Mouse (Mus musculus) midbrain, embryonic 14.5 days (tissue): ENCODE measurements around the gene Shank1. TPM values are rescaled to one million over a fixed set of nuclear protein-coding genes. Genes with fewer than 3 reads are reported as not detected.

Source experiments
- ATAC-seq: fragments of 200-750 bp; cut with Nextera tagmentation; 2 replicates; pipeline ENCODE4 v1.8.0; 2017; ENCODE audit warnings: moderate number of reproducible peaks, moderate library complexity; ENCODE audit not compliant: low FRiP score, low TSS enrichment
- DNase-seq: peaks from one replicate; pipeline ENCODE4 v3.0.0-alpha.2; 2015
- H3K27ac ChIP-seq: fragments of 300-500 bp; sonication (generic); replicated peaks from 2 replicates; pipeline ENCODE4 v1.5.1; 2014; ENCODE audit warnings: mild to moderate bottlenecking, low read depth, low read length, moderate library complexity
- H3K27me3 ChIP-seq: fragments of 300-500 bp; sonication (generic); 2 replicates; pipeline ENCODE4 v1.6.1; 2014; ENCODE audit warnings: low read length, control low read depth, mixed read lengths; ENCODE audit not compliant: control insufficient read depth, insufficient read depth
- H3K36me3 ChIP-seq: fragments of 300-500 bp; sonication (generic); 2 replicates; pipeline ENCODE4 v1.6.1; 2014; ENCODE audit warnings: low read length, control low read depth; ENCODE audit not compliant: control insufficient read depth, insufficient read depth
- H3K4me1 ChIP-seq: fragments of 300-500 bp; sonication (generic); 2 replicates; pipeline ENCODE4 v1.6.1; 2014; ENCODE audit warnings: mild to moderate bottlenecking, antibody characterized with exemption, low read length, control low read depth; ENCODE audit not compliant: control insufficient read depth, insufficient read depth
- H3K4me2 ChIP-seq: fragments of 300-500 bp; sonication (generic); 2 replicates; pipeline ENCODE4 v1.6.1; 2014; ENCODE audit warnings: mild to moderate bottlenecking, low read length, moderate library complexity
- H3K4me3 ChIP-seq: fragments of 300-500 bp; sonication (generic); replicated peaks from 2 replicates; pipeline ENCODE4 v1.5.1; 2014; ENCODE audit warnings: low read depth, low read length
- H3K9ac ChIP-seq: fragments of 300-500 bp; sonication (generic); replicated peaks from 2 replicates; pipeline ENCODE4 v1.6.1; 2014; ENCODE audit warnings: mild to moderate bottlenecking, low read length, moderate library complexity
- H3K9me3 ChIP-seq: fragments of 300-500 bp; sonication (generic); 2 replicates; pipeline ENCODE4 v1.6.1; 2016; ENCODE audit warnings: low read length, control low read depth, mixed read lengths; ENCODE audit not compliant: control insufficient read depth
- WGBS: fragments of 180-500 bp; shearing (Covaris S2); extraction: QIAGEN DNeasy Blood & Tissue Kit; methylation state at CpG from one replicate; pipeline ENCODE4 v1.1.7; 2014; 5-methylcytosine and 5-hydroxymethylcytosine counted together
- polyA plus RNA-seq: library from polyadenylated mRNA; unstranded; fragments of >200 nt; fragmentation: Nextera tagmentation; extraction: Ambion mirVana; gene quantifications from 2 replicates; pipeline ENCODE4 v1.2.1, GENCODE M21; 2014

The Shank1 gene
- polyA plus RNA-seq, 1 experiment from 2014 or later, result 35.1 TPM

GRCm38 (mm10) chr7:44326614-44327013 is 16.6 kb downstream of the Shank1 start:
- ATAC-seq (no peak), DNase-seq (no peak)
- Histone ChIP-seq H3K36me3 (peaks cover 70% of the 10 kb centered on the region), H3K9ac (no peak overlapping the region), H3K4me3 (no peak overlapping the region), H3K4me1 (no peaks in the 10 kb centered on the region), H3K27ac (no peak overlapping the region), H3K9me3 (no peaks in the 10 kb centered on the region), H3K4me2 (no peak overlapping the region), H3K27me3 (no peaks in the 10 kb centered on the region)
- 73% methylated on average over 6 of the region's 6 CpGs for WGBS

GRCm38 (mm10) chr7:44332336-44332735 is 22.3 kb downstream of the Shank1 start:
- Histone ChIP-seq H3K9ac (no peak overlapping the region), H3K27ac (no peak overlapping the region), H3K27me3 (peaks cover 3% of the 10 kb centered on the region; the same call in 1 of the 2 replicates), H3K36me3 (peaks cover 32% of the 10 kb centered on the region), H3K9me3 (no peaks in the 10 kb centered on the region), H3K4me1 (peaks cover 4% of the 10 kb centered on the region), H3K4me2 (no peak overlapping the region), H3K4me3 (no peak overlapping the region)
- DNase-seq, result no peak
- WGBS, result 74% methylated on average over 3 of the region's 3 CpGs
- ATAC-seq, result no peak

- Histone ChIP-seq H3K4me1 (peaks cover 14% of the 10 kb centered on the region), H3K27ac (no peak overlapping the region), H3K27me3 (peaks cover 3% of the 10 kb centered on the region; the same call in 1 of the 2 replicates), H3K4me2 (no peak overlapping the region), H3K9ac (no peak overlapping the region), H3K36me3 (peaks cover 24% of the 10 kb centered on the region), H3K9me3 (no peaks in the 10 kb centered on the region), H3K4me3 (no peak overlapping the region)
- 76% methylated on average over 14 of the region's 14 CpGs for WGBS
- ATAC-seq (no peak), DNase-seq (no peak)
Observed at GRCm38 (mm10) chr7:44334139-44334538, 24.1 kb downstream of the Shank1 start.

- peak overlapping the region; percentile 68 for H3K4me3 ChIP-seq
- ATAC-seq (peak; percentile 78), DNase-seq (peak; percentile 88)
- peak overlapping the region; percentile 93 for H3K9ac ChIP-seq
- peak overlapping the region; percentile 93 for H3K4me2 ChIP-seq
- H3K9me3 ChIP-seq, result no peaks in the 10 kb centered on the region
- WGBS, result 4% methylated on average over 36 of the region's 40 CpGs
- peak overlapping the region; percentile 93 for H3K27ac ChIP-seq
- peaks cover 14% of the 10 kb centered on the region for H3K4me1 ChIP-seq
- H3K27me3 ChIP-seq, result peaks cover 3% of the 10 kb centered on the region; the same call in 1 of the 2 replicates
- peaks cover 15% of the 10 kb centered on the region for H3K36me3 ChIP-seq
Observed at GRCm38 (mm10) chr7:44335031-44335878, 25.2 kb downstream of the Shank1 start.

- peaks cover 3% of the 10 kb centered on the region; the same call in 1 of the 2 replicates for H3K27me3 ChIP-seq
- ATAC-seq (peak; percentile 67), DNase-seq (peak; percentile 79)
- 1% methylated on average over 45 of the region's 54 CpGs for WGBS
- peak overlapping the region; percentile 93 for H3K9ac ChIP-seq
- H3K4me3 ChIP-seq, result peak overlapping the region; percentile 68
- peaks cover 14% of the 10 kb centered on the region for H3K4me1 ChIP-seq
- peak overlapping the region; percentile 93 for H3K27ac ChIP-seq
- H3K36me3 ChIP-seq, result peaks cover 12% of the 10 kb centered on the region
- peak overlapping the region; percentile 93 for H3K4me2 ChIP-seq
- H3K9me3 ChIP-seq, result no peaks in the 10 kb centered on the region
Observed at GRCm38 (mm10) chr7:44336046-44337021, 26.3 kb downstream of the Shank1 start.

- Histone ChIP-seq H3K4me1 (peaks cover 14% of the 10 kb centered on the region), H3K27ac (peak overlapping the region; percentile 93), H3K4me3 (peak overlapping the region; percentile 68), H3K4me2 (peak overlapping the region; percentile 93), H3K27me3 (peaks cover 3% of the 10 kb centered on the region; the same call in 1 of the 2 replicates), H3K9me3 (no peaks in the 10 kb centered on the region), H3K9ac (peak overlapping the region; percentile 93), H3K36me3 (peaks cover 15% of the 10 kb centered on the region)
- ATAC-seq (no peak; the same call in 1 of the 2 replicates), DNase-seq (peak; percentile 31)
- WGBS, result 3% methylated on average over 32 of the region's 32 CpGs
Observed at GRCm38 (mm10) chr7:44337121-44337849, 27.2 kb downstream of the Shank1 start.

GRCm38 (mm10) chr7:44340226-44340625 is 30.2 kb downstream of the Shank1 start:
- Histone ChIP-seq H3K36me3 (peaks cover 29% of the 10 kb centered on the region), H3K27me3 (peaks cover 3% of the 10 kb centered on the region; the same call in 1 of the 2 replicates), H3K4me2 (no peak overlapping the region), H3K9ac (no peak overlapping the region), H3K4me1 (peaks cover 14% of the 10 kb centered on the region), H3K27ac (no peak overlapping the region), H3K4me3 (no peak overlapping the region), H3K9me3 (no peaks in the 10 kb centered on the region)
- ATAC-seq (no peak), DNase-seq (no peak)
- WGBS, result 74% methylated on average over 6 of the region's 6 CpGs

- no peak overlapping the region for H3K4me3 ChIP-seq
Observed at GRCm38 (mm10) chr7:44341119-44341518, 31.1 kb downstream of the Shank1 start.

More at GRCm38 (mm10) chr7:44341119-44341518, 31.1 kb downstream of the Shank1 start:
- Histone ChIP-seq H3K27me3 (peaks cover 3% of the 10 kb centered on the region; the same call in 1 of the 2 replicates), H3K27ac (no peak overlapping the region), H3K36me3 (peaks cover 38% of the 10 kb centered on the region), H3K9ac (no peak overlapping the region), H3K4me1 (peaks cover 14% of the 10 kb centered on the region), H3K4me2 (no peak overlapping the region), H3K9me3 (no peaks in the 10 kb centered on the region)
- no peak for DNase-seq
- WGBS, result 91% methylated on average over 10 of the region's 10 CpGs
- no peak for ATAC-seq
